Mouse (Mus musculus) intestine, postnatal 0 days (tissue): Measurements from ENCODE around the gene Rgs12. TPM values are rescaled to one million over a fixed set of nuclear protein-coding genes. Genes with fewer than 3 reads are reported as not detected.

Source experiments
- ATAC-seq: fragments of 200-750 bp; cut with Nextera tagmentation; 2 replicates; pipeline ENCODE4 v1.8.0; 2017; ENCODE audit warnings: mild to moderate bottlenecking, moderate TSS enrichment, moderate library complexity
- H3K27ac ChIP-seq: fragments of 300-500 bp; sonication (generic); 2 replicates; pipeline ENCODE4 v1.5.1; 2014; ENCODE audit warnings: mild to moderate bottlenecking, low read depth, low read length, moderate library complexity
- H3K27me3 ChIP-seq: fragments of 300-500 bp; sonication (generic); replicated peaks from 2 replicates; pipeline ENCODE4 v1.6.1; 2014; ENCODE audit warnings: low read length, mixed read lengths; ENCODE audit not compliant: control insufficient read depth, insufficient read depth
- H3K36me3 ChIP-seq: fragments of 300-500 bp; sonication (generic); 2 replicates; pipeline ENCODE4 v1.6.1; 2014; ENCODE audit warnings: mild to moderate bottlenecking, moderate library complexity; ENCODE audit not compliant: control insufficient read depth, insufficient read depth
- H3K4me1 ChIP-seq: fragments of 300-500 bp; sonication (generic); replicated peaks from 2 replicates; pipeline ENCODE4 v1.6.1; 2014; ENCODE audit warnings: antibody characterized with exemption, low read length, mixed read lengths; ENCODE audit not compliant: control insufficient read depth, insufficient read depth
- H3K4me2 ChIP-seq: fragments of 300-500 bp; sonication (generic); replicated peaks from 2 replicates; pipeline ENCODE4 v1.6.1; 2014; ENCODE audit warnings: low read depth, mild to moderate bottlenecking, moderate library complexity
- H3K4me3 ChIP-seq: fragments of 300-500 bp; sonication (generic); 2 replicates; pipeline ENCODE4 v1.5.1; 2014; ENCODE audit warnings: low read depth, low read length
- H3K9ac ChIP-seq: fragments of 300-500 bp; sonication (generic); 2 replicates; pipeline ENCODE4 v1.6.1; 2014; ENCODE audit warnings: mild to moderate bottlenecking, low read depth, low read length
- H3K9me3 ChIP-seq: fragments of 300-500 bp; sonication (generic); 2 replicates; pipeline ENCODE4 v1.6.1; 2016; ENCODE audit warnings: mixed run types; ENCODE audit not compliant: control insufficient read depth
- CTCF ChIP-seq: sonication (generic); IDR thresholded peaks from 2 replicates; pipeline ENCODE4 v1.5.1; 2016; ENCODE audit warnings: low read depth, mild to moderate bottlenecking, control low read depth, antibody characterized with exemption, moderate library complexity
- WGBS: fragments of 180-500 bp; shearing (Covaris S2); extraction: QIAGEN DNeasy Blood & Tissue Kit; methylation state at CpG from one replicate; pipeline ENCODE4 v1.1.7; 2014; 5-methylcytosine and 5-hydroxymethylcytosine counted together
- polyA plus RNA-seq: library from polyadenylated mRNA; unstranded; fragments of >200 nt; fragmentation: Nextera tagmentation; extraction: Ambion mirVana; gene quantifications from 2 replicates; pipeline ENCODE4 v1.2.1, GENCODE M21; 2015

Gene Rgs12
- polyA plus RNA-seq, 1 experiment from 2014 or later = 4.1 TPM

- WGBS = 73% methylated on average over 10 of the region's 10 CpGs
- peaks cover 14% of the 10 kb centered on the region; the same call in 1 of the 2 replicates for H3K36me3 ChIP-seq
- no peak overlapping the region for H3K9ac ChIP-seq
- H3K4me2 ChIP-seq = no peak overlapping the region
- H3K9me3 ChIP-seq = no peaks in the 10 kb centered on the region
- H3K27ac ChIP-seq = no peak overlapping the region
- ATAC-seq = no peak
- no peak overlapping the region for H3K4me3 ChIP-seq
- H3K27me3 ChIP-seq = no peaks in the 10 kb centered on the region
- H3K4me1 ChIP-seq = no peaks in the 10 kb centered on the region
- TF ChIP-seq CTCF = no peak
Measured at GRCm38 (mm10) chr5:34917234-34917655, 32.0 kb upstream of the Rgs12 start.

GRCm38 (mm10) chr5:34918785-34919184 is 30.5 kb upstream of the Rgs12 start:
- no peaks in the 10 kb centered on the region for H3K4me1 ChIP-seq
- no peak overlapping the region for H3K27ac ChIP-seq
- H3K27me3 ChIP-seq = no peaks in the 10 kb centered on the region
- WGBS = 78% methylated on average over 3 of the region's 3 CpGs
- no peak for ATAC-seq
- no peak overlapping the region for H3K9ac ChIP-seq
- H3K36me3 ChIP-seq = peaks cover 21% of the 10 kb centered on the region; the same call in 1 of the 2 replicates
- no peak overlapping the region for H3K4me2 ChIP-seq
- no peak for TF ChIP-seq CTCF
- H3K9me3 ChIP-seq = no peaks in the 10 kb centered on the region
- H3K4me3 ChIP-seq = no peak overlapping the region

- TF ChIP-seq CTCF = no peak
- Histone ChIP-seq H3K9me3 (no peaks in the 10 kb centered on the region), H3K9ac (no peak overlapping the region), H3K36me3 (peaks cover 22% of the 10 kb centered on the region), H3K4me3 (no peak overlapping the region), H3K4me1 (no peaks in the 10 kb centered on the region), H3K27ac (no peak overlapping the region), H3K4me2 (no peak overlapping the region), H3K27me3 (no peaks in the 10 kb centered on the region)
- ATAC-seq = no peak
- WGBS = 61% methylated on average over 6 of the region's 6 CpGs
Measured at GRCm38 (mm10) chr5:34922531-34922930, 26.7 kb upstream of the Rgs12 start.

GRCm38 (mm10) chr5:34923920-34924319 is 25.3 kb upstream of the Rgs12 start:
- no peak overlapping the region for H3K9ac ChIP-seq

GRCm38 (mm10) chr5:34924519-34924918 is 24.7 kb upstream of the Rgs12 start:
- Histone ChIP-seq H3K27ac (no peak overlapping the region), H3K27me3 (no peaks in the 10 kb centered on the region), H3K4me1 (no peaks in the 10 kb centered on the region), H3K9ac (no peak overlapping the region), H3K4me2 (no peak overlapping the region), H3K36me3 (peaks cover 22% of the 10 kb centered on the region), H3K9me3 (no peaks in the 10 kb centered on the region), H3K4me3 (no peak overlapping the region)
- no peak for TF ChIP-seq CTCF
- no peak for ATAC-seq
- WGBS = 75% methylated on average over 7 of the region's 7 CpGs

More at GRCm38 (mm10) chr5:34923920-34924319, 25.3 kb upstream of the Rgs12 start:
- peaks cover 22% of the 10 kb centered on the region for H3K36me3 ChIP-seq
- no peak for ATAC-seq
- H3K27me3 ChIP-seq = no peaks in the 10 kb centered on the region
- no peak for TF ChIP-seq CTCF
- WGBS = 90% methylated on average over 4 of the region's 4 CpGs
- no peaks in the 10 kb centered on the region for H3K9me3 ChIP-seq
- no peak overlapping the region for H3K4me3 ChIP-seq
- H3K27ac ChIP-seq = no peak overlapping the region
- no peak overlapping the region for H3K4me2 ChIP-seq
- H3K4me1 ChIP-seq = no peaks in the 10 kb centered on the region

GRCm38 (mm10) chr5:34927648-34928047 is 21.6 kb upstream of the Rgs12 start:
- H3K36me3 ChIP-seq = peaks cover 14% of the 10 kb centered on the region
- no peak overlapping the region for H3K4me2 ChIP-seq
- H3K4me1 ChIP-seq = no peaks in the 10 kb centered on the region
- 89% methylated on average over 4 of the region's 4 CpGs for WGBS
- H3K27me3 ChIP-seq = no peaks in the 10 kb centered on the region
- ATAC-seq = no peak
- no peaks in the 10 kb centered on the region for H3K9me3 ChIP-seq
- no peak for TF ChIP-seq CTCF
- no peak overlapping the region for H3K27ac ChIP-seq
- H3K9ac ChIP-seq = no peak overlapping the region
- no peak overlapping the region for H3K4me3 ChIP-seq
